Mouse (Mus musculus): ENCODE results near the gene Osbpl3. TPM values are rescaled to one million over a fixed set of nuclear protein-coding genes. Genes with fewer than 3 reads are reported as not detected.

The Osbpl3 gene
- polyA plus RNA-seq, 1 experiment: not detected

GRCm38 (mm10) chr6:50340226-50340906, 115.6 kb downstream of the Osbpl3 start:
- no peaks in the 10 kb centered on the region for H3K9me3 ChIP-seq (ENCODE audit: control insufficient read depth, low read length)
- no peaks in the 10 kb centered on the region for H3K4me1 ChIP-seq (ENCODE audit: control insufficient read depth)
- no peak for TF ChIP-seq TAL1 (IDR thresholded peaks at IDR 0.05; ENCODE audit: low read length)
- TF ChIP-seq GATA1 (IDR thresholded peaks at IDR 0.05; ENCODE audit: low read length): no peak
- no peaks in the 10 kb centered on the region for H3K36me3 ChIP-seq (ENCODE audit: control insufficient read depth)
- no peaks in the 10 kb centered on the region for H3K27me3 ChIP-seq (ENCODE audit: control insufficient read depth)
- no peak overlapping the region for H3K4me3 ChIP-seq (replicated peaks)

GRCm38 (mm10) chr6:50337431-50337830, 118.6 kb downstream of the Osbpl3 start:
- TF ChIP-seq GATA1 (IDR thresholded peaks at IDR 0.05; ENCODE audit: low read length) (no peak), TAL1 (IDR thresholded peaks at IDR 0.05; ENCODE audit: low read length) (no peak)
- no peaks in the 10 kb centered on the region for H3K36me3 ChIP-seq (ENCODE audit: control insufficient read depth)

GRCm38 (mm10) chr6:50336376-50336775, 119.6 kb downstream of the Osbpl3 start:
- Histone ChIP-seq H3K36me3 (ENCODE audit: control insufficient read depth) (no peaks in the 10 kb centered on the region), H3K27me3 (ENCODE audit: control insufficient read depth) (no peaks in the 10 kb centered on the region), H3K9me3 (ENCODE audit: control insufficient read depth, low read length) (no peaks in the 10 kb centered on the region), H3K4me1 (ENCODE audit: control insufficient read depth) (no peaks in the 10 kb centered on the region), H3K4me3 (replicated peaks) (no peak overlapping the region)
- TF ChIP-seq GATA1 (IDR thresholded peaks at IDR 0.05; ENCODE audit: low read length) (no peak), TAL1 (IDR thresholded peaks at IDR 0.05; ENCODE audit: low read length) (no peak)

More at GRCm38 (mm10) chr6:50337431-50337830, 118.6 kb downstream of the Osbpl3 start:
- no peaks in the 10 kb centered on the region for H3K27me3 ChIP-seq (ENCODE audit: control insufficient read depth)
- no peaks in the 10 kb centered on the region for H3K4me1 ChIP-seq (ENCODE audit: control insufficient read depth)
- H3K9me3 ChIP-seq (ENCODE audit: control insufficient read depth, low read length): no peaks in the 10 kb centered on the region
- H3K4me3 ChIP-seq (replicated peaks): no peak overlapping the region

- TF ChIP-seq TAL1 (IDR thresholded peaks at IDR 0.05; ENCODE audit: low read length) (no peak), GATA1 (IDR thresholded peaks at IDR 0.05; ENCODE audit: low read length) (no peak)
These were observed 120.9 kb downstream of the Osbpl3 start for GRCm38 (mm10) chr6:50334846-50335821.

GRCm38 (mm10) chr6:50333346-50333745, 122.7 kb downstream of the Osbpl3 start:
- H3K4me1 ChIP-seq (ENCODE audit: control insufficient read depth): no peaks in the 10 kb centered on the region
- no peak for TF ChIP-seq TAL1 (IDR thresholded peaks at IDR 0.05; ENCODE audit: low read length)
- no peak for TF ChIP-seq GATA1 (IDR thresholded peaks at IDR 0.05; ENCODE audit: low read length)
- no peak overlapping the region for H3K4me3 ChIP-seq (replicated peaks)

More at GRCm38 (mm10) chr6:50334846-50335821, 120.9 kb downstream of the Osbpl3 start:
- Histone ChIP-seq H3K36me3 (ENCODE audit: control insufficient read depth) (no peaks in the 10 kb centered on the region), H3K27me3 (ENCODE audit: control insufficient read depth) (no peaks in the 10 kb centered on the region), H3K4me1 (ENCODE audit: control insufficient read depth) (no peaks in the 10 kb centered on the region), H3K9me3 (ENCODE audit: control insufficient read depth, low read length) (no peaks in the 10 kb centered on the region), H3K4me3 (replicated peaks) (no peak overlapping the region)

GRCm38 (mm10) chr6:50331477-50331876, 124.5 kb downstream of the Osbpl3 start:
- Histone ChIP-seq H3K4me3 (replicated peaks) (no peak overlapping the region), H3K27me3 (ENCODE audit: control insufficient read depth) (no peaks in the 10 kb centered on the region), H3K4me1 (ENCODE audit: control insufficient read depth) (no peaks in the 10 kb centered on the region), H3K9me3 (ENCODE audit: control insufficient read depth, low read length) (no peaks in the 10 kb centered on the region), H3K36me3 (ENCODE audit: control insufficient read depth) (no peaks in the 10 kb centered on the region)
- TF ChIP-seq GATA1 (IDR thresholded peaks at IDR 0.05; ENCODE audit: low read length) (no peak), TAL1 (IDR thresholded peaks at IDR 0.05; ENCODE audit: low read length) (no peak)

More at GRCm38 (mm10) chr6:50333346-50333745, 122.7 kb downstream of the Osbpl3 start:
- Histone ChIP-seq H3K27me3 (ENCODE audit: control insufficient read depth) (no peaks in the 10 kb centered on the region), H3K9me3 (ENCODE audit: control insufficient read depth, low read length) (no peaks in the 10 kb centered on the region), H3K36me3 (ENCODE audit: control insufficient read depth) (no peaks in the 10 kb centered on the region)

GRCm38 (mm10) chr6:50329380-50329779, 126.6 kb downstream of the Osbpl3 start:
- no peaks in the 10 kb centered on the region for H3K4me1 ChIP-seq (ENCODE audit: control insufficient read depth)
- H3K9me3 ChIP-seq (ENCODE audit: control insufficient read depth, low read length): no peaks in the 10 kb centered on the region
- TF ChIP-seq TAL1 (IDR thresholded peaks at IDR 0.05; ENCODE audit: low read length) (no peak), GATA1 (IDR thresholded peaks at IDR 0.05; ENCODE audit: low read length) (no peak)
- H3K4me3 ChIP-seq (replicated peaks): no peak overlapping the region
- no peaks in the 10 kb centered on the region for H3K27me3 ChIP-seq (ENCODE audit: control insufficient read depth)
- no peaks in the 10 kb centered on the region for H3K36me3 ChIP-seq (ENCODE audit: control insufficient read depth)

- Histone ChIP-seq H3K27me3 (ENCODE audit: control insufficient read depth) (no peaks in the 10 kb centered on the region), H3K4me3 (replicated peaks) (no peak overlapping the region), H3K4me1 (ENCODE audit: control insufficient read depth) (no peaks in the 10 kb centered on the region), H3K9me3 (ENCODE audit: control insufficient read depth, low read length) (no peaks in the 10 kb centered on the region), H3K36me3 (ENCODE audit: control insufficient read depth) (no peaks in the 10 kb centered on the region)
- TF ChIP-seq GATA1 (IDR thresholded peaks at IDR 0.05; ENCODE audit: low read length): no peak
- no peak for TF ChIP-seq TAL1 (IDR thresholded peaks at IDR 0.05; ENCODE audit: low read length)
These were observed 127.1 kb downstream of the Osbpl3 start for GRCm38 (mm10) chr6:50328901-50329300.

- no peaks in the 10 kb centered on the region for H3K27me3 ChIP-seq (ENCODE audit: control insufficient read depth)
- H3K36me3 ChIP-seq (ENCODE audit: control insufficient read depth): no peaks in the 10 kb centered on the region
- TF ChIP-seq GATA1 (IDR thresholded peaks at IDR 0.05; ENCODE audit: low read length) (no peak), TAL1 (IDR thresholded peaks at IDR 0.05; ENCODE audit: low read length) (no peak)
- no peaks in the 10 kb centered on the region for H3K4me1 ChIP-seq (ENCODE audit: control insufficient read depth)
- H3K4me3 ChIP-seq (replicated peaks): no peak overlapping the region
- no peaks in the 10 kb centered on the region for H3K9me3 ChIP-seq (ENCODE audit: control insufficient read depth, low read length)
These were observed 129.8 kb downstream of the Osbpl3 start for GRCm38 (mm10) chr6:50326192-50326591.
